Mouse (Mus musculus): ENCODE measurements around the gene Reg4. TPM values are rescaled to one million over a fixed set of nuclear protein-coding genes. Genes with fewer than 3 reads are reported as not detected.

Reg4 gene
- polyA plus RNA-seq (2015; fragmentation: Nextera tagmentation; extraction: Ambion mirVana): not detected in 2 replicates

DNA sequence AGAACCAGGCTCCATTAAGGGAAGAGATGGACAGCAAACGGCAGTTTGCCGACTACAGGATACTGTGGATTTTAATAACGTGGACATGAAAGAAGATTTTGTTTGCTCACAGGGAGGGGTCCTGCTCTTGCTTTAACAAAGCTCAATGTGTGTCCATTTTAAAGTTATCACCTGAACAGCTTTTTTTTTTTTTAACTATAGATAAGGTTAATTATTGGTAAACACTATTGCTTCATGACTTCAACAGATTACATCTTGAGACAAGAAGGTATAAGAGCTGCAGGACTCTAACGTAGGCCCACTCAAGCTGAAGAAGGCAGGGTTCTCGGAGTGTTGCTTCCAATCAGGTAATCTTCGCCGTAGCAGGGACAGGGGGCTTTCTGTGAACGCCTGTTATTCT lies at the start of gene Reg4:
Gene Reg4 (plus strand): TSS at position 301 of the 400 bp plus-strand sequence.
- ATAC-seq (ENCODE audit: low read depth): no peak
- Histone ChIP-seq H3K36me3 (no peaks in the 10 kb centered on the region), H3K9ac (no peak within 1 kb of the TSS), H3K27ac (replicated peaks) (no peak within 1 kb of the TSS), H3K4me2 (no peak within 1 kb of the TSS), H3K9me3 (no peaks in the 10 kb centered on the region), H3K4me1 (replicated peaks) (0 out of 2 replicates have a peak, but pooled peaks cover 4% of the 10 kb centered on the region), H3K4me3 (no peak within 1 kb of the TSS), H3K27me3 (no peaks in the 10 kb centered on the region)
- 87% methylated on average over 8 of the region's 8 CpGs for WGBS

DNA sequence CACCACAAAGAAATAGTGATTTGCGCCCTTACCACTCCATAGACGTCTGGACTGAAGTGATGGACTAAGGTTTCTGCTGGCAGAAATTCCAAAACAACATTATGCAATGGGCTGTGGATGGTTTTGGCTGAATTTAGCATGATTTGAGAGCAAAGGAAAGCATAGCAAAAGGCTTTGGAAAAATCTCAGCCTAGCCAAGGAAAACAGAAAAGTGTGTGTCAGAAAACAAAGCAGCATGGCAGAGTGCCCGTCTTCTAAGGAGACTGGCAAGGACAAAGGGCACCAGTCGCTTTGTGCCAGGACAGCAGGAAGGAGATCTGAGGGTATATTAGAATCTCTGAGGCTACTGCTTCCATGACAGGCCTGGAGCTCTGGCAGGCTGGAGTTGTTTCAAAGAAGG lies 43.6 kb upstream of the Reg4 start:
- Histone ChIP-seq H3K4me1 (replicated peaks) (no peaks in the 10 kb centered on the region), H3K9ac (no peak overlapping the region), H3K4me3 (no peak overlapping the region), H3K27ac (replicated peaks) (no peak overlapping the region), H3K27me3 (no peaks in the 10 kb centered on the region), H3K4me2 (no peak overlapping the region), H3K36me3 (no peaks in the 10 kb centered on the region), H3K9me3 (0 out of 2 replicates have a peak, but pooled peaks cover 4% of the 10 kb centered on the region)
- WGBS: 83% methylated on average over 4 of the region's 4 CpGs
- ATAC-seq (ENCODE audit: low read depth): no peak

- 27% methylated on average over 7 of the region's 7 CpGs for whole genome bisulfite sequencing
- no peak overlapping the region for H3K27ac ChIP-seq (replicated peaks)
- H3K27me3 ChIP-seq: no peaks in the 10 kb centered on the region
- no peak overlapping the region for H3K4me3 ChIP-seq
- H3K9me3 ChIP-seq: no peaks in the 10 kb centered on the region
- H3K36me3 ChIP-seq: no peaks in the 10 kb centered on the region
- no peaks in the 10 kb centered on the region for H3K4me1 ChIP-seq (replicated peaks)
- H3K4me2 ChIP-seq: no peak overlapping the region
- no peak overlapping the region for H3K9ac ChIP-seq
- no peak for ATAC-seq (ENCODE audit: low read depth)
Observed at GRCm38 (mm10) chr3:98180805-98181204, 41.2 kb upstream of the Reg4 start.

DNA sequence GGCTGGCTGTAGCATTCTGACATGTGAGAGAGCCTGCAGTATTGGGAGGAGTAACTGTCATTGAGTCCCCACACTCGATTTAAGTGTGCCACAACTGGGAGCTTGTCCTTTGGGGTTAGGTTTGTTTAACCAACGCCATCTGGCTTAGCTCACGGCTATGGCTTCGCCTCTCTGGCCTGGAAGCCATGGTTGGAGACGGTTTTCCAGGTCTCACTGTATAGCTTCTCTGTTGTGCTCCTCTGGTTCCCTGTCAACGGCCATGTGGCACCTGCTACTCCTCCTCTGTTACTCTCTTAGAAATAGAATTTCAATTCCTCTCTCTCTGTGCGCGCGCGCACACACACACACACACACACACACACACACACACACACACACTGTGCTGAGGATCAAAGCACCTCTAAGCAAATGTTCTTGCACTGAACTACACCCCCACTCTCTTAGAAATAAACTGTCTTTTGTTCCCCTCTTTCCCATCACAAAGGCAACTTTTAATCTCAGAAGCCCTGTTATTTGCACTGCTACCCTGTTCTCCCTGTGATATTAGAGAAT lies 36.7 kb upstream of the Reg4 start:
- no peaks in the 10 kb centered on the region for H3K4me1 ChIP-seq (replicated peaks)
- no peaks in the 10 kb centered on the region for H3K27me3 ChIP-seq
- no peak overlapping the region for H3K4me2 ChIP-seq
- H3K9me3 ChIP-seq: no peaks in the 10 kb centered on the region
- H3K27ac ChIP-seq (replicated peaks): no peak overlapping the region
- H3K36me3 ChIP-seq: no peaks in the 10 kb centered on the region
- WGBS: 55% methylated on average over 10 of the region's 10 CpGs
- ATAC-seq (ENCODE audit: low read depth): no peak
- H3K9ac ChIP-seq: no peak overlapping the region
- H3K4me3 ChIP-seq: no peak overlapping the region

DNA sequence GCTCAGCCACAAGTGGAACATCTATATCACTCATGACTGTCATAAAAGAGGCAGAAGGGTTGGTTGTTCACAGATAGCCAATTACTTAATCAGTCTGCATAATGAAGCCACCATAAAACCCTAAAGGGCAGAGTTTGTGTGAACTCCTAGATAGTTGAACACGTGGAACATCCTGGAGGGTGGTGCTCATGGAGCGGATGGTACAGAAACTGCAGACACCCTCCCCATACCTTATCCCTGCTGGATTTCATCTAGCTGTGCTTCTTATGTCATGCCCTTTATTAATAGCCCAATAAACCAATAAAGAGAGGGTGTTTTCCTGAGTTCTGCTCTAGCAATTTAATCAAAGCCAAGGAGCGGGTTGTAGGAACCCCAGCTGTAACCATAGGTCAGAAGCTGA lies 34.2 kb upstream of the Reg4 start:
- ATAC-seq (ENCODE audit: low read depth): no peak
- Histone ChIP-seq H3K4me3 (no peak overlapping the region), H3K27me3 (no peaks in the 10 kb centered on the region), H3K9me3 (no peaks in the 10 kb centered on the region), H3K36me3 (no peaks in the 10 kb centered on the region), H3K27ac (replicated peaks) (no peak overlapping the region), H3K4me2 (no peak overlapping the region), H3K4me1 (replicated peaks) (no peaks in the 10 kb centered on the region), H3K9ac (no peak overlapping the region)
- WGBS: 93% methylated on average over 3 of the region's 3 CpGs

DNA sequence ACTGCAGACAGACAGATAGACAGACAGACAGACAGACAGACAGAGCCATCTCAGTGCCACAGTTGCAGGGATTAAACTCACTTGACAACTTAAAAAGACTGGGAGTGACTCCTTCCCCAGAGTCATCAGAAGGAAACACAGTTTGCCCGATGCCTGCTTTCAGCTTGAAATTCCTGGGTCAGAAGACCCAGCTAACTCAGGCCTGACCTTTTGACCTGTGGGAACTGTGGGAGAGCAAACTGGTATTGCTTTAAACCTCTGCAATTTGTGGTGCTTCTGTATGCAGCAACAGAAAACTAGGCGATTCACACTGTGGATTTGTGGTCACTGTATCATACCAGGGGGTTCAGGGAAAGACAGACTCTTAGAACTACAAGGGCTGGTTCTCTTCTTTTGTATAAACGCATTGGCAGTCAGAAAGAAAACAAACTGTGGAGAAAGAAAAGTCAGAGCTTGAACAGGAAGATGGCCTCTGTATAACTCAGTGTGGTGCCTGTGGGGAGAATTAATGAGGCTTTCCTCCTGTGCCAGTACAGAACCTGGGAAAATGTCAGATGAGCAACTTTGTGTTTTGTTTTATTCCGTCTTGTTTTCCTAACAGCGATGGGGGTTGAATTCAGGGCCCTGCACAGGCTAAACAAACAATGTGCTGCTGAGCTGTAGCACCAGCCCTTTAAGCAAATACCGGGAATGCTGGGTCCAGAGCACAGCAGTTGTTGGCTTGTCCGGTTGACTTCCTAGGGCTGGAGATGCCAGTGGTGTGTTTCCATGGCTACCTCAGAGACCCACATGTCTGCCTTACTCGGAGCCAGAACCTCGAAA lies 24.0 kb upstream of the Reg4 start:
- peak; percentile 72 for ATAC-seq (ENCODE audit: low read depth)
- Histone ChIP-seq H3K4me2 (no peak overlapping the region), H3K4me1 (replicated peaks) (peaks cover 13% of the 10 kb centered on the region), H3K27me3 (no peaks in the 10 kb centered on the region), H3K36me3 (no peaks in the 10 kb centered on the region), H3K9me3 (no peaks in the 10 kb centered on the region), H3K4me3 (no peak overlapping the region), H3K27ac (replicated peaks) (0 out of 2 replicates have a peak overlapping the region, but pooled peaks have one; percentile 23), H3K9ac (no peak overlapping the region)
- WGBS: 8% methylated on average over 9 of the region's 9 CpGs

DNA sequence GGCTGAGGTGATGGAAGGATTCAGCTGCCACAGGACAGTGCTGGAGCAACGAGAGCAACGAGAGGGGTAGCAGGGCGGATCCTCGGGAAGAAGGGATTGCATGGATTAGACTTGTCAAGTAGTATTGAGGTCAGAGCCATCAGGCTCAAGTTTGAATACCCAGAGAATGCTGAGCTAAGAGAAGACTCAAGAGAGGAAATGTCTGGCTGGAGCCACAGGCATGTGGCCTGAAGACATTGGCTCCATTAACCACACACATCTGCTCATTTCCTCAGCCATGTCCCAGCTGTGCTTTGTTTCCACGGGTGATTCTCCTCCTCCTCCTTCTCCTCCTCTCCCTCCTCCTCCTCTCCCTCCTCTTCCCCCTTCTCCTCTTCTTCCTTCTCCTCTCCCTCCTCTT lies 22.2 kb upstream of the Reg4 start:
- ATAC-seq (ENCODE audit: low read depth): no peak
- Histone ChIP-seq H3K36me3 (no peaks in the 10 kb centered on the region), H3K4me3 (no peak overlapping the region), H3K9ac (no peak overlapping the region), H3K27ac (replicated peaks) (no peak overlapping the region), H3K9me3 (no peaks in the 10 kb centered on the region), H3K27me3 (no peaks in the 10 kb centered on the region), H3K4me1 (replicated peaks) (peaks cover 13% of the 10 kb centered on the region), H3K4me2 (no peak overlapping the region)
- 78% methylated on average over 5 of the region's 5 CpGs for WGBS

- Histone ChIP-seq H3K4me2 (no peak overlapping the region), H3K36me3 (no peaks in the 10 kb centered on the region), H3K9me3 (no peaks in the 10 kb centered on the region), H3K4me3 (no peak overlapping the region), H3K4me1 (replicated peaks) (peaks cover 5% of the 10 kb centered on the region), H3K27ac (replicated peaks) (no peak overlapping the region), H3K27me3 (no peaks in the 10 kb centered on the region), H3K9ac (no peak overlapping the region)
- 80% methylated on average over 5 of the region's 5 CpGs for WGBS
- no peak for ATAC-seq (ENCODE audit: low read depth)
Observed at GRCm38 (mm10) chr3:98203282-98203681, 18.7 kb upstream of the Reg4 start.

- Histone ChIP-seq H3K4me1 (replicated peaks) (peaks cover 12% of the 10 kb centered on the region; the same call in 1 of the 2 replicates), H3K4me3 (no peak overlapping the region), H3K9ac (no peak overlapping the region), H3K27me3 (no peaks in the 10 kb centered on the region), H3K9me3 (no peaks in the 10 kb centered on the region), H3K4me2 (no peak overlapping the region), H3K36me3 (no peaks in the 10 kb centered on the region), H3K27ac (replicated peaks) (no peak overlapping the region)
- 50% methylated on average over 3 of the region's 3 CpGs for WGBS
- no peak for ATAC-seq (ENCODE audit: low read depth)
Observed at GRCm38 (mm10) chr3:98206977-98207376, 15.0 kb upstream of the Reg4 start.

GRCm38 (mm10) chr3:98209161-98209560 lies 12.8 kb upstream of the Reg4 start:
- no peak for ATAC-seq (ENCODE audit: low read depth)
- Histone ChIP-seq H3K9me3 (no peaks in the 10 kb centered on the region), H3K9ac (no peak overlapping the region), H3K4me2 (no peak overlapping the region), H3K27me3 (no peaks in the 10 kb centered on the region), H3K4me3 (no peak overlapping the region), H3K36me3 (no peaks in the 10 kb centered on the region), H3K27ac (replicated peaks) (no peak overlapping the region), H3K4me1 (replicated peaks) (peaks cover 12% of the 10 kb centered on the region; the same call in 1 of the 2 replicates)
- WGBS: 86% methylated on average over 4 of the region's 4 CpGs

- H3K27me3 ChIP-seq: no peaks in the 10 kb centered on the region
- no peak overlapping the region for H3K4me3 ChIP-seq
- H3K4me2 ChIP-seq: no peak overlapping the region
- H3K9me3 ChIP-seq: no peaks in the 10 kb centered on the region
- H3K27ac ChIP-seq (replicated peaks): 0 out of 2 replicates have a peak overlapping the region, but pooled peaks have one; percentile 19
- H3K4me1 ChIP-seq (replicated peaks): peaks cover 12% of the 10 kb centered on the region; the same call in 1 of the 2 replicates
- 73% methylated on average over 10 of the region's 10 CpGs for WGBS
- H3K36me3 ChIP-seq: no peaks in the 10 kb centered on the region
- ATAC-seq (ENCODE audit: low read depth): peak; percentile 69; the same call in 1 of the 2 replicates
- H3K9ac ChIP-seq: no peak overlapping the region
Observed at GRCm38 (mm10) chr3:98210860-98211259, 11.1 kb upstream of the Reg4 start.

GRCm38 (mm10) chr3:98211301-98212081 lies 10.5 kb upstream of the Reg4 start:
- Histone ChIP-seq H3K9me3 (no peaks in the 10 kb centered on the region), H3K27ac (replicated peaks) (no peak overlapping the region), H3K9ac (no peak overlapping the region), H3K4me3 (no peak overlapping the region), H3K36me3 (no peaks in the 10 kb centered on the region), H3K4me2 (no peak overlapping the region), H3K4me1 (replicated peaks) (peaks cover 12% of the 10 kb centered on the region; the same call in 1 of the 2 replicates), H3K27me3 (no peaks in the 10 kb centered on the region)
- 50% methylated on average over 7 of the region's 7 CpGs for WGBS
- ATAC-seq (ENCODE audit: low read depth): peak; percentile 87
